8 mouse cellular contexts compared by ENCODE assay signal in the genomic region with DNA sequence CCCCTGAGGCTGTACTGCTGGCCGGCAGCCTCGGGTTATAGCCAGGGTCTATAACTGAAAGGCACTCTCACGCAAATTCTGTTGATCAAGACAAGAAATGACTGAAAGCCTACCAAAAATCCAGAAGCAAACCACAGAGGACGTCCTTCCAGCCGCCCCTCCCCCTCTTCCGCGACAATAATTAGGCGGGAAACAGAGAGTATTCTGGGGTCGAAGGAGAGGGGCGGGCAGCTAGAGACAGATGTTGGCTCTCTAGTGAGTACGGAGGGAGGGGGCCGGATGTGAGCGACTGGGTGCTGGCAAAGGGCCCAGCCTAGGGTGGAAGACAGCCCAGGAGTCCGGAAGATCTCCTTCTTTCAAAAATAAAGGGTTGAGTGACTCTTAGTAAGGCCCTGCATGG. TPM values are rescaled to one million over a fixed set of nuclear protein-coding genes. Genes with fewer than 3 reads are reported as not detected.
DNase-seq lines count a peak whose midpoint lies in the region; ATAC-seq and TF ChIP-seq lines count a peak whose summit lies in the region.

Gene Fam173a, minus strand, starts transcription at position 287 of the 400 bp plus-strand sequence.

- H3K9me3 ChIP-seq in embryonic facial prominence, embryonic 11.5 days (replicated peaks; ENCODE audit: control insufficient read depth, low read length): no peaks in the 10 kb centered on the region
- no peaks in the 10 kb centered on the region for H3K9me3 ChIP-seq in limb, embryonic 13.5 days
- no peaks in the 10 kb centered on the region for H3K9me3 ChIP-seq in midbrain, embryonic 13.5 days

- intact Hi-C loops in heart, adult 2 months (cut with DNase I): no loop called here

- peak within 1 kb of the TSS; percentile 90 for H3K27ac ChIP-seq in embryonic facial prominence, embryonic 11.5 days (replicated peaks; ENCODE audit: low read depth, low read length)
- peak within 1 kb of the TSS; percentile 88 for H3K27ac ChIP-seq in heart, adult 2 months
- peak within 1 kb of the TSS; percentile 91 for H3K27ac ChIP-seq in limb, embryonic 13.5 days
- H3K27ac ChIP-seq in midbrain, embryonic 13.5 days: peak within 1 kb of the TSS; percentile 91

- TF ChIP-seq EP300 in heart, adult 2 months (IDR thresholded peaks at IDR 0.05; ENCODE audit: insufficient read depth, low read depth, low read length): no peak

- DNase-seq in layer of hippocampus, adult 11-12 months (ENCODE audit: low spot score): peak; percentile 73
- DNase-seq in layer of hippocampus, adult 9-10 months (ENCODE audit: low spot score): no peak
- DNase-seq in embryonic facial prominence, embryonic 11.5 days (ENCODE audit: low spot score): peak; percentile 79
- peak; percentile 81 to 87 for DNase-seq in heart, adult 2 months
- peak; percentile 75 for DNase-seq in kidney, adult 18-20 months
- peak; percentile 54 for DNase-seq in spleen, adult 12 weeks (ENCODE audit: low spot score)

- peak within 1 kb of the TSS; percentile 87 for H3K4me2 ChIP-seq in embryonic facial prominence, embryonic 11.5 days (ENCODE audit: low read depth, low read length)
- peak within 1 kb of the TSS; percentile 92 for H3K4me2 ChIP-seq in limb, embryonic 13.5 days (replicated peaks)
- H3K4me2 ChIP-seq in midbrain, embryonic 13.5 days (replicated peaks): peak within 1 kb of the TSS; percentile 82

- H3K79me2 ChIP-seq in heart, adult 2 months (replicated peaks; ENCODE audit: control insufficient read depth, insufficient read depth, low read length): no peaks in the 10 kb centered on the region

- H3K4me3 ChIP-seq in embryonic facial prominence, embryonic 11.5 days (ENCODE audit: low read depth, low read length): peak within 1 kb of the TSS; percentile 67
- H3K4me3 ChIP-seq in heart, adult 2 months: peak within 1 kb of the TSS; percentile 56
- H3K4me3 ChIP-seq in limb, embryonic 13.5 days: peak within 1 kb of the TSS; percentile 87
- H3K4me3 ChIP-seq in midbrain, embryonic 13.5 days (replicated peaks): peak within 1 kb of the TSS; percentile 79

- H3K9ac ChIP-seq in embryonic facial prominence, embryonic 11.5 days (replicated peaks; ENCODE audit: low read length): peak within 1 kb of the TSS; percentile 83
- peak within 1 kb of the TSS; percentile 81 for H3K9ac ChIP-seq in heart, adult 2 months (ENCODE audit: low read depth, low read length)
- peak within 1 kb of the TSS; percentile 81 for H3K9ac ChIP-seq in limb, embryonic 13.5 days
- H3K9ac ChIP-seq in midbrain, embryonic 13.5 days (replicated peaks): peak within 1 kb of the TSS; percentile 81

- no peak for TF ChIP-seq CTCF in heart, adult 2 months (IDR thresholded peaks at IDR 0.05)

- no peaks in the 10 kb centered on the region for H3K27me3 ChIP-seq in embryonic facial prominence, embryonic 11.5 days (ENCODE audit: control insufficient read depth, insufficient read depth, low read length)
- no peaks in the 10 kb centered on the region for H3K27me3 ChIP-seq in heart, adult 2 months (ENCODE audit: control insufficient read depth, insufficient read depth, low read length)
- H3K27me3 ChIP-seq in limb, embryonic 13.5 days: no peaks in the 10 kb centered on the region
- H3K27me3 ChIP-seq in midbrain, embryonic 13.5 days: no peaks in the 10 kb centered on the region

- WGBS in embryonic facial prominence, embryonic 11.5 days: 1% methylated on average over 13 of the region's 14 CpGs
- under 1% methylated on average over 14 of the region's 14 CpGs for WGBS in heart, adult 2 months
- WGBS in limb, embryonic 13.5 days: 0% methylated on average over 14 of the region's 14 CpGs
- WGBS in midbrain, embryonic 13.5 days: 1% methylated on average over 14 of the region's 14 CpGs

- peak; percentile 25; the same call in 1 of the 2 replicates for TF ChIP-seq POLR2A in heart, adult 2 months (IDR thresholded peaks at IDR 0.05; ENCODE audit: insufficient read depth, low read depth, low read length)

- ATAC-seq in embryonic facial prominence, embryonic 11.5 days (replicated peaks; ENCODE audit: insufficient number of reproducible peaks, low FRiP score, low TSS enrichment, low read depth): peak; percentile 21
- peak; percentile 51 for ATAC-seq in limb, embryonic 13.5 days (ENCODE audit: low FRiP score, low read depth)
- ATAC-seq in midbrain, embryonic 13.5 days: peak; percentile 53

- peaks cover 7% of the 10 kb centered on the region for H3K4me1 ChIP-seq in embryonic facial prominence, embryonic 11.5 days (ENCODE audit: control insufficient read depth, insufficient read depth, low read length)
- peaks cover 13% of the 10 kb centered on the region for H3K4me1 ChIP-seq in heart, adult 2 months (ENCODE audit: control insufficient read depth, insufficient read depth, low read length)
- peaks cover 53% of the 10 kb centered on the region for H3K4me1 ChIP-seq in limb, embryonic 13.5 days
- H3K4me1 ChIP-seq in midbrain, embryonic 13.5 days (replicated peaks): peaks cover 61% of the 10 kb centered on the region

- no peaks in the 10 kb centered on the region; the same call in 1 of the 2 replicates for H3K36me3 ChIP-seq in embryonic facial prominence, embryonic 11.5 days (replicated peaks; ENCODE audit: control insufficient read depth, insufficient read depth, low read depth, low read length)
- H3K36me3 ChIP-seq in heart, adult 2 months (ENCODE audit: control insufficient read depth, insufficient read depth, low read length): no peaks in the 10 kb centered on the region
- peaks cover 20% of the 10 kb centered on the region for H3K36me3 ChIP-seq in limb, embryonic 13.5 days
- H3K36me3 ChIP-seq in midbrain, embryonic 13.5 days: peaks cover 18% of the 10 kb centered on the region

RNA-seq across cellular contexts. Expression of gene Fam173a, which starts in this region (rescaled TPM):
- 58.4 and 62.9 TPM in 2 replicates for polyA plus RNA-seq in embryonic facial prominence, embryonic 11.5 days (2014; fragmentation: Nextera tagmentation; extraction: Ambion mirVana)
- total RNA-seq in heart, adult 2 months (2021): 10 to 100 TPM; 30.8 to 38.3 TPM
- polyA plus RNA-seq in heart, adult 2 months (2012; rRNA removed): 49.7 and 63.6 TPM in 2 replicates
- polyA plus RNA-seq in limb, embryonic 13.5 days (2015; fragmentation: Nextera tagmentation; extraction: Ambion mirVana): 65.5 and 73.1 TPM in 2 replicates
- polyA plus RNA-seq in midbrain, embryonic 13.5 days (2015; fragmentation: Nextera tagmentation; extraction: Ambion mirVana): 89.8 and 93.0 TPM in 2 replicates
